Mouse (Mus musculus) forebrain, embryonic 11.5 days (tissue): ENCODE results near the gene Vwa8. TPM values are rescaled to one million over a fixed set of nuclear protein-coding genes. Genes with fewer than 3 reads are reported as not detected.
"Not testable (repeated sequence)": the region's sequence is repeated elsewhere in the genome, so short reads cannot be mapped to it uniquely, and the experiment has no call there.

ENCODE experiments used
- ATAC-seq: fragments of 200-750 bp; cut with Nextera tagmentation; replicated peaks from 2 replicates; pipeline ENCODE4 v1.8.0; 2017; ENCODE audit warnings: moderate TSS enrichment; ENCODE audit not compliant: low FRiP score
- DNase-seq: peaks from one replicate; pipeline ENCODE4 v3.0.0-alpha.2; 2017; ENCODE audit warnings: low spot score
- H3K27ac ChIP-seq: fragments of 300-500 bp; sonication (generic); 2 replicates; pipeline ENCODE4 v1.5.1; 2014; ENCODE audit warnings: low read depth, low read length
- H3K27me3 ChIP-seq: fragments of 300-500 bp; sonication (generic); 2 replicates; pipeline ENCODE4 v1.6.1; 2014; ENCODE audit warnings: mild to moderate bottlenecking, low read length, mixed read lengths; ENCODE audit not compliant: control insufficient read depth, insufficient read depth
- H3K36me3 ChIP-seq: fragments of 300-500 bp; sonication (generic); 2 replicates; pipeline ENCODE4 v1.6.1; 2014; ENCODE audit warnings: mild to moderate bottlenecking, low read length, moderate library complexity, mixed read lengths; ENCODE audit not compliant: control insufficient read depth, insufficient read depth
- H3K4me1 ChIP-seq: fragments of 300-500 bp; sonication (generic); replicated peaks from 2 replicates; pipeline ENCODE4 v1.6.1; 2014; ENCODE audit warnings: low read length, mixed read lengths; ENCODE audit not compliant: control insufficient read depth, insufficient read depth
- H3K4me2 ChIP-seq: fragments of 300-500 bp; sonication (generic); 2 replicates; pipeline ENCODE4 v1.6.1; 2014; ENCODE audit warnings: low read depth, mild to moderate bottlenecking, low read length, moderate library complexity, mixed read lengths; ENCODE audit not compliant: severe bottlenecking
- H3K4me3 ChIP-seq: fragments of 300-500 bp; sonication (generic); 2 replicates; pipeline ENCODE4 v1.5.1; 2014; ENCODE audit warnings: low read depth, low read length
- H3K9ac ChIP-seq: fragments of 300-500 bp; sonication (generic); 2 replicates; pipeline ENCODE4 v1.6.1; 2014; ENCODE audit warnings: low read length
- H3K9me3 ChIP-seq: fragments of 300-500 bp; sonication (generic); 2 replicates; pipeline ENCODE4 v1.6.1; 2016; ENCODE audit warnings: low read length, mixed read lengths; ENCODE audit not compliant: control insufficient read depth
- WGBS: fragments of 180-500 bp; shearing (Covaris S2); extraction: QIAGEN DNeasy Blood & Tissue Kit; methylation state at CpG from one replicate; pipeline ENCODE4 v1.1.7; 2014; 5-methylcytosine and 5-hydroxymethylcytosine counted together
- polyA plus RNA-seq: library from polyadenylated mRNA; unstranded; fragments of >200 nt; fragmentation: Nextera tagmentation; extraction: Ambion mirVana; gene quantifications from 2 replicates; pipeline ENCODE4 v1.2.1, GENCODE M21; 2014

Vwa8 gene
- polyA plus RNA-seq, 1 experiment from 2014 or later, result 9.2 TPM

GRCm38 (mm10) chr14:78972424-78972823 is 123.6 kb downstream of the Vwa8 start:
- no peaks in the 10 kb centered on the region for H3K27me3 ChIP-seq
- no peak overlapping the region for H3K27ac ChIP-seq
- no peaks in the 10 kb centered on the region for H3K4me1 ChIP-seq
- ATAC-seq (no peak), DNase-seq (no peak)
- H3K4me2 ChIP-seq, result no peak overlapping the region
- WGBS, result 48% methylated on average over 1 of the region's 1 CpGs
- H3K4me3 ChIP-seq, result no peak overlapping the region
- no peak overlapping the region for H3K9ac ChIP-seq
- no peaks in the 10 kb centered on the region for H3K36me3 ChIP-seq
- H3K9me3 ChIP-seq, result no peaks in the 10 kb centered on the region

GRCm38 (mm10) chr14:78983104-78983503 is 134.3 kb downstream of the Vwa8 start:
- no peaks in the 10 kb centered on the region for H3K4me1 ChIP-seq
- no peak for ATAC-seq
- H3K27ac ChIP-seq, result no peak overlapping the region
- no peak overlapping the region for H3K9ac ChIP-seq
- 77% methylated on average over 2 of the region's 2 CpGs for WGBS
- H3K36me3 ChIP-seq, result no peaks in the 10 kb centered on the region
- DNase-seq, result no peak
- no peaks in the 10 kb centered on the region for H3K9me3 ChIP-seq
- no peaks in the 10 kb centered on the region for H3K27me3 ChIP-seq
- H3K4me2 ChIP-seq, result no peak overlapping the region
- no peak overlapping the region for H3K4me3 ChIP-seq

GRCm38 (mm10) chr14:78984296-78984695 is 135.4 kb downstream of the Vwa8 start:
- no peak for DNase-seq

DNA sequence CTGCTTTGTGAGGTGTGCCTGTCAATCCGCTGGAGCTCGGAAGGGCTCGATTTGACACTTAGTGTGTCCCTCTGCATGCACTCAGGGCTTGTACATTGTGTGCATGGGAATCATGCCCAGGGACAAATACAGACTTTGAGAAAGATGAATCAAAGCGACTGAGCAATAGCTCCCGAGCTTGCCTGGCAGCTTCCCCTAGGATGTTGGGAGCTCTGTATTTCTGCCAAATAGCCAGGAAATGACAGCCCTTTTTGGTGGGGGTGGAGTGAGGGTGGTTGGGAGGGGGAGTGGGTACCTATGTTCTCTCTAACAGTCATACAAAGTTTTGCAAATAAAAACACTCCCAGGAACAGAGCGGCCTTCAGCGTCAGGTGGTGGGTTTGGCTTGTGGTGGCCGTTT is 138.7 kb downstream of the Vwa8 start:
- no peak for ATAC-seq
- Histone ChIP-seq H3K36me3 (no peaks in the 10 kb centered on the region), H3K4me3 (no peak overlapping the region), H3K4me1 (no peaks in the 10 kb centered on the region), H3K27me3 (no peaks in the 10 kb centered on the region), H3K9ac (no peak overlapping the region), H3K9me3 (no peaks in the 10 kb centered on the region), H3K27ac (no peak overlapping the region), H3K4me2 (no peak overlapping the region)
- 89% methylated on average over 8 of the region's 8 CpGs for WGBS
- no peak for DNase-seq

More at GRCm38 (mm10) chr14:78984296-78984695, 135.4 kb downstream of the Vwa8 start:
- H3K9ac ChIP-seq, result no peak overlapping the region
- H3K4me1 ChIP-seq, result no peaks in the 10 kb centered on the region
- H3K4me2 ChIP-seq, result no peak overlapping the region
- no peaks in the 10 kb centered on the region for H3K27me3 ChIP-seq
- H3K27ac ChIP-seq, result no peak overlapping the region
- no peaks in the 10 kb centered on the region for H3K36me3 ChIP-seq
- no peak for ATAC-seq
- H3K4me3 ChIP-seq, result no peak overlapping the region
- no peaks in the 10 kb centered on the region for H3K9me3 ChIP-seq
- 71% methylated on average over 2 of the region's 2 CpGs for WGBS

GRCm38 (mm10) chr14:78992456-78992855 is 143.6 kb downstream of the Vwa8 start:
- H3K4me1 ChIP-seq, result no peaks in the 10 kb centered on the region
- no peak overlapping the region for H3K27ac ChIP-seq
- H3K4me2 ChIP-seq, result no peak overlapping the region
- H3K27me3 ChIP-seq, result no peaks in the 10 kb centered on the region
- H3K4me3 ChIP-seq, result no peak overlapping the region
- 80% methylated on average over 4 of the region's 4 CpGs for WGBS
- H3K9me3 ChIP-seq, result no peaks in the 10 kb centered on the region
- no peaks in the 10 kb centered on the region for H3K36me3 ChIP-seq
- ATAC-seq (no peak), DNase-seq (no peak)
- no peak overlapping the region for H3K9ac ChIP-seq

- H3K4me1 ChIP-seq, result no peaks in the 10 kb centered on the region
- DNase-seq (no peak), ATAC-seq (no peak)
- no peak overlapping the region for H3K4me3 ChIP-seq
- H3K27ac ChIP-seq, result no peak overlapping the region
- 89% methylated on average over 4 of the region's 4 CpGs for WGBS
- no peaks in the 10 kb centered on the region for H3K9me3 ChIP-seq
- H3K36me3 ChIP-seq, result no peaks in the 10 kb centered on the region
- no peak overlapping the region for H3K9ac ChIP-seq
- no peaks in the 10 kb centered on the region for H3K27me3 ChIP-seq
- no peak overlapping the region for H3K4me2 ChIP-seq
Measured at GRCm38 (mm10) chr14:78993515-78993914, 144.7 kb downstream of the Vwa8 start.

DNA sequence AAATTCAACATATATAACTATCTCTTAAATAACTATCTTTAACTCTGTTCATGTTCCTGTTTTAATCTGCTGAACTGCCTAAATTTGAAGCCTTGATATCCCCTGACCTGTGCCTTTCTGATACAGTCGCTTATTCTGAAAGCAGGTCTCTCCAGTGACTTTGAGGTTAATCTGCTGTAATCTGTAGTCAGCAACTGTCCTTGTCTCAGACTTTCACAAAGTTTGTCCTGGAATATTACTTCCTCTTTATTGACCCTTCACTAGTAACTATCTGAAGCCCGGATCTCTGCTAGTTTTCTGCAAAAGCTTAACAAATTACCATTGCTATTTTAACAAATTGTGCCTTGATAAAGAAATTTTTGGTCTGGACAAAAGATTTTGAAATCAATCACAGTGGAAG is 147.5 kb downstream of the Vwa8 start:
- no peak overlapping the region for H3K27ac ChIP-seq
- 96% methylated on average over 2 of the region's 2 CpGs for WGBS
- DNase-seq (no peak), ATAC-seq (no peak)
- no peaks in the 10 kb centered on the region for H3K4me1 ChIP-seq
- H3K36me3 ChIP-seq, result no peaks in the 10 kb centered on the region
- H3K9me3 ChIP-seq, result no peaks in the 10 kb centered on the region
- H3K4me2 ChIP-seq, result no peak overlapping the region
- no peak overlapping the region for H3K4me3 ChIP-seq
- no peak overlapping the region for H3K9ac ChIP-seq
- H3K27me3 ChIP-seq, result no peaks in the 10 kb centered on the region

- DNase-seq (no peak), ATAC-seq (no peak)
- Histone ChIP-seq H3K9me3 (no peaks in the 10 kb centered on the region), H3K9ac (no peak overlapping the region), H3K27me3 (no peaks in the 10 kb centered on the region), H3K27ac (no peak overlapping the region), H3K4me1 (no peaks in the 10 kb centered on the region), H3K36me3 (no peaks in the 10 kb centered on the region), H3K4me3 (no peak overlapping the region), H3K4me2 (no peak overlapping the region)
- 67% methylated on average over 1 of the region's 1 CpGs for WGBS
Measured at GRCm38 (mm10) chr14:79003576-79003975, 154.7 kb downstream of the Vwa8 start.

- not testable (repeated sequence) for ATAC-seq, H3K9ac ChIP-seq, H3K9me3 ChIP-seq, H3K27me3 ChIP-seq, H3K4me2 ChIP-seq, H3K4me1 ChIP-seq, H3K27ac ChIP-seq, DNase-seq, H3K4me3 ChIP-seq, H3K36me3 ChIP-seq
- 80% methylated on average over 5 of the region's 5 CpGs for WGBS
Measured at GRCm38 (mm10) chr14:79017710-79018109, 168.9 kb downstream of the Vwa8 start.
